ENCODE assay signal across 13 mouse cellular contexts in the genomic region with DNA sequence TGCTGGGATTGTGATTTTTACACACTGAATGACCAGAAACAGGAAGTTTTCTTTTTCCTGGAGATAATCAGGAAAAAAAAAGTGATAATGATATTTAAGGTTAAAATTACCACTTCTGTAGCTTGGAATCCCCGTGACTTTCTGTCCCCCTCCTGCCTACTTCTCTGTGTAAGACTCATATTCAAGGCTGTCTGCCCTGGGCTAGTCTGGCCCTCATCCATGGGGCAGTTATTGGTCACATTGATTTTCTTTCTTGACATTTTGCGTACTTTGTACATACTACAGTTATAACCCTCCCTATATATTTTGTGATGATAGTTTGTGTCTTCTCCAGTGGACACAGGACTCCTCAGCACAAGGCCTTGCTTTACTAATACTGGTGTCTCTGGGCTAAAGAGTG.
"Had no signal": no experiment of that assay in that cellular context is flagged by ENCODE, and none has a peak within 500 bp of the region (broad histone marks: within the 10 kb centered on the region; RNA-seq: fewer than 3 reads in every experiment).

No protein-coding gene starts in this region.

- H3K9me3 ChIP-seq: limb, embryonic 10.5 days; limb, embryonic 13.5 days; liver, embryonic 13.5 days had no signal

- H3K27me3 ChIP-seq: limb, embryonic 13.5 days; liver, embryonic 13.5 days had no signal

- H3K4me2 ChIP-seq: midbrain, embryonic 11.5 days had no signal

- H3K9ac ChIP-seq: limb, embryonic 13.5 days; liver, embryonic 13.5 days had no signal

- H3K36me3 ChIP-seq: limb, embryonic 10.5 days; limb, embryonic 13.5 days; liver, embryonic 13.5 days had no signal

- DNase-seq: kidney, postnatal 25 days; layer of hippocampus, adult 9-11 months; liver, embryonic 13.5 days; lung, adult 2 months; lung, postnatal 14 days; lung, postnatal 4 days; midbrain, embryonic 14.5 days; thymus, adult 18-20 months; thymus, postnatal 36 days had no signal

- H3K4me3 ChIP-seq: layer of hippocampus, adult 2 months; limb, embryonic 10.5 days; limb, embryonic 13.5 days had no signal

- H3K27ac ChIP-seq: limb, embryonic 10.5 days; limb, embryonic 13.5 days; liver, embryonic 13.5 days had no signal
